Mouse (Mus musculus): Measurements from ENCODE around the gene Mylk4.
A peak's percentile ranks its signal among the peaks of the same experiment; 100 is the strongest.

The Mylk4 gene

GRCm38 (mm10) chr13:32705315-32705714 is 78.4 kb downstream of the Mylk4 start:
- no peak for DNase-seq

- DNase-seq, result no peak
Measured at GRCm38 (mm10) chr13:32704911-32705310, 78.8 kb downstream of the Mylk4 start.

GRCm38 (mm10) chr13:32701564-32701963 is 82.2 kb downstream of the Mylk4 start:
- no peak for DNase-seq

- DNase-seq, result no peak
Measured at GRCm38 (mm10) chr13:32699376-32699775, 84.4 kb downstream of the Mylk4 start.

- no peak for DNase-seq
Measured at GRCm38 (mm10) chr13:32698956-32699355, 84.8 kb downstream of the Mylk4 start.

- no peak for DNase-seq
Measured at GRCm38 (mm10) chr13:32693886-32694455, 89.8 kb downstream of the Mylk4 start.

GRCm38 (mm10) chr13:32692563-32692962 is 91.2 kb downstream of the Mylk4 start:
- DNase-seq, result no peak

- DNase-seq, result no peak
Measured at GRCm38 (mm10) chr13:32690279-32690678, 93.5 kb downstream of the Mylk4 start.

- DNase-seq, result peak; percentile 76
Measured at GRCm38 (mm10) chr13:32680868-32681515, 102.8 kb downstream of the Mylk4 start.

GRCm38 (mm10) chr13:32680121-32680551 is 103.6 kb downstream of the Mylk4 start:
- no peak for DNase-seq

- DNase-seq, result no peak
Measured at GRCm38 (mm10) chr13:32678998-32679397, 104.8 kb downstream of the Mylk4 start.

GRCm38 (mm10) chr13:32670782-32671181 is 113.0 kb downstream of the Mylk4 start:
- DNase-seq, result no peak

GRCm38 (mm10) chr13:32668296-32668695 is 115.5 kb downstream of the Mylk4 start:
- no peak for DNase-seq

- no peak for DNase-seq
Measured at GRCm38 (mm10) chr13:32667386-32667785, 116.4 kb downstream of the Mylk4 start.

- peak; percentile 48 for DNase-seq
Measured at GRCm38 (mm10) chr13:32662041-32662440, 121.7 kb downstream of the Mylk4 start.

GRCm38 (mm10) chr13:32660294-32660693 is 123.5 kb downstream of the Mylk4 start:
- DNase-seq, result peak; percentile 20

GRCm38 (mm10) chr13:32659271-32659670 is 124.5 kb downstream of the Mylk4 start:
- no peak for DNase-seq

- DNase-seq, result no peak
Measured at GRCm38 (mm10) chr13:32657583-32657982, 126.2 kb downstream of the Mylk4 start.

Measured in thymus, postnatal 14 days (tissue).